Mouse (Mus musculus) spleen, adult 2 months (tissue): ENCODE data around the gene Oxa1l. TPM values are rescaled to one million over a fixed set of nuclear protein-coding genes. Genes with fewer than 3 reads are reported as not detected.

Experiments
- DNase-seq, 2 experiments: peaks; one replicate each; pipeline versions ENCODE4 v3.0.0 to v3.0.0-alpha.2; 2012 to 2021; ENCODE audit warnings: low spot score in 2 of 2, low read depth in 1 of 2
- H3K27ac ChIP-seq: fragments of 200-500 bp; 2 replicates; pipeline ENCODE4 v1.5.1; 2012; ENCODE audit warnings: low read length, inconsistent platforms; ENCODE audit not compliant: insufficient read depth
- H3K27me3 ChIP-seq: fragments of 200-500 bp; 2 replicates; pipeline ENCODE4 v1.6.1; 2012; ENCODE audit warnings: mild to moderate bottlenecking, moderate library complexity, low read length, inconsistent platforms; ENCODE audit not compliant: control insufficient read depth, insufficient read depth
- H3K36me3 ChIP-seq: fragments of 200-500 bp; 2 replicates; pipeline ENCODE4 v1.6.1; 2012; ENCODE audit warnings: mild to moderate bottlenecking, low read length, inconsistent platforms; ENCODE audit not compliant: control insufficient read depth, insufficient read depth
- H3K4me1 ChIP-seq: fragments of 200-500 bp; 2 replicates; pipeline ENCODE4 v1.6.1; 2011; ENCODE audit warnings: inconsistent platforms; ENCODE audit not compliant: control insufficient read depth, insufficient read depth, insufficient read length
- H3K4me3 ChIP-seq: fragments of 200-500 bp; 2 replicates; pipeline ENCODE4 v1.5.1; 2011; ENCODE audit warnings: mild to moderate bottlenecking, inconsistent platforms; ENCODE audit not compliant: insufficient read depth, insufficient read length; ENCODE audit errors: extremely low read depth
- CTCF ChIP-seq: fragments of 200-500 bp; IDR thresholded peaks from 2 replicates; pipeline ENCODE4 v1.5.1; 2011; ENCODE audit warnings: mild to moderate bottlenecking, inconsistent platforms; ENCODE audit not compliant: insufficient read depth, insufficient read length, insufficient replicate concordance; ENCODE audit errors: extremely low read depth
- POLR2A ChIP-seq: fragments of 200-500 bp; IDR thresholded peaks from 2 replicates; pipeline ENCODE4 v1.6.1; 2011; ENCODE audit warnings: low read depth, low read length, inconsistent platforms
- WGBS: fragments of 180-500 bp; shearing (Covaris S2); methylation state at CpG from one replicate; pipeline ENCODE4 v1.1.7; 2018; 5-methylcytosine and 5-hydroxymethylcytosine counted together
- polyA plus RNA-seq: library from polyadenylated mRNA; depleted of rRNA; stranded (reverse); fragments of >200 nt; gene quantifications from 2 replicates; pipeline ENCODE4 v1.2.3, GENCODE M21; 2012

The Oxa1l gene
- polyA plus RNA-seq, 1 experiment = 92.7 TPM

DNA sequence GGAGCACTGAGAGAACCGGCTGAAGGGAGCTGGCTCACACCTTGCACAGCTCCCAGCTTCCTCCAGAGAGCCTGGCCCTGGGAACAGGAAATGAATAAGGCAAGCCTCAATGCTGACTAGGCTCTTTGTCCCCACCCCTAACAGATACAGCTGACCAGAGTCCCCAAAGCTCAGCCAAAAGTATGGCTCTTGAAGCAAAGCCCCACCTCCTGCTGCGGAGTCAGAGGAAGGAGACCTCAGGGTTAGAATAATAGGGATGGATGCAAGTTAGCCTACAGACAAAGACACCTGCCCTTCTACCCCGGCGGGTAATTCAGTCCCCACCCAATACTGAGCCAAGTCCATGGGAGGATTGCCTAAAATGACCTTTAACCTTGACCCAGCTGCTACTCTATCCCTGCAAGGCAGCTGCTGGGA, 22.7 kb downstream of the Oxa1l start:
- DNase-seq = peak in 1 of 2 experiments; percentile 6
- TF ChIP-seq CTCF = no peak
- TF ChIP-seq POLR2A = no peak
- Histone ChIP-seq H3K4me1 (no peaks in the 10 kb centered on the region), H3K36me3 (no peaks in the 10 kb centered on the region), H3K4me3 (no peak overlapping the region), H3K27me3 (no peaks in the 10 kb centered on the region), H3K27ac (0 out of 2 replicates have a peak overlapping the region, but pooled peaks have one; percentile 14)
- WGBS = 51% methylated on average over 4 of the region's 4 CpGs

DNA sequence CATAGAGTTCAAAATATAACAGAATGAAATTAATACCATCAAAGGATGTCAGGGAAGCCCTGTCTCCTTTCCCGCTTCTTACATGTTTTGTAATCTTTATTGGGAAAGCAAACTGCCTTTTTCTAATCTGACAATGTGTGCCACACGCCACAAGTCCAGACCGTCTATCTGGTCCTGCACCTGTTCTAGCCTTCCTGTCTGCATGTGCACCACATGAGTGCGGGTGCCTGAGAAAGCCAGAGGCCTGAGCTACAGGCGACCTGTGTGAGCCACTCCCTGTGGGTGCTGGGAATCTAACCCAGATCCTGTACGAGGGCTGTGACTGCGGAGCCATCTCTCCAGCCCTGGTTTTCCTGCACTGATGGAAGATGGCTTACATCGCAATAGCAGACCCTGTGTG, 23.8 kb downstream of the Oxa1l start:
- no peaks in the 10 kb centered on the region for H3K4me1 ChIP-seq
- no peak for TF ChIP-seq POLR2A
- TF ChIP-seq CTCF = no peak
- no peaks in the 10 kb centered on the region for H3K36me3 ChIP-seq

DNA sequence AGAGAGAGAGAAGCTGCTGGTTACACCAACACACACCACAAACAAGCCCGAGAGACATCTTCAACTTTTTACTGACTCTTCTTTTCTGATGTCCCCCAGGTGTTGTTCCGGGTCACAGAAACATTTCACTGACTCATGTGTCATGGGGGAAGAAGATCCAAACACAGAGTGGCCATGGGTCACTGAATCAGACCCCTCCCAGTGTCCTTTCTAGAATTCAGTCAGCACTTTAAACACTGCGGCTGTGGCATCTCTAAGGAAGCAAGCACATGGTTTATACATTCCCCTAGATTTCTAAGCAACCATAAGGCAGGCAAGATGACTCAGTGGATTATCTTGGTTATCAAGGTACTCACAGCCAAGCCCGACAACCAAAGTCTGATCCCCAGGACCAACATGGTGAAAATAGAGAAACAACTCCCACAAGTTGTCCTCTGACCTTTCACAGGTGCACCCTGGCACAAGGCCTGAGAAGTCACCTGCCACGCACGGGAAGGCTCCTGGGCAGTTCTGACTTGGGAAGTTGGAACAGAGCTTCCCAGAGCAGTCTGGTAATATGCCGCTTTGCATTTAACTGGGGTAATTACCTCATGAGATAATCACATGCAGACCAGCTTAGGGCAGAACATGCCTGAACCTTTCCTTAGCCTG, 25.5 kb downstream of the Oxa1l start:
- Histone ChIP-seq H3K36me3 (no peaks in the 10 kb centered on the region), H3K27ac (no peak overlapping the region), H3K4me3 (no peak overlapping the region), H3K27me3 (no peaks in the 10 kb centered on the region), H3K4me1 (no peaks in the 10 kb centered on the region)
- WGBS = 84% methylated on average over 7 of the region's 7 CpGs
- DNase-seq = no peak
- no peak for TF ChIP-seq CTCF
- TF ChIP-seq POLR2A = no peak

More for the DNA sequence above, 23.8 kb downstream of the Oxa1l start:
- Histone ChIP-seq H3K4me3 (no peak overlapping the region), H3K27me3 (no peaks in the 10 kb centered on the region), H3K27ac (no peak overlapping the region)
- 80% methylated on average over 8 of the region's 8 CpGs for WGBS
- DNase-seq = no peak

DNA sequence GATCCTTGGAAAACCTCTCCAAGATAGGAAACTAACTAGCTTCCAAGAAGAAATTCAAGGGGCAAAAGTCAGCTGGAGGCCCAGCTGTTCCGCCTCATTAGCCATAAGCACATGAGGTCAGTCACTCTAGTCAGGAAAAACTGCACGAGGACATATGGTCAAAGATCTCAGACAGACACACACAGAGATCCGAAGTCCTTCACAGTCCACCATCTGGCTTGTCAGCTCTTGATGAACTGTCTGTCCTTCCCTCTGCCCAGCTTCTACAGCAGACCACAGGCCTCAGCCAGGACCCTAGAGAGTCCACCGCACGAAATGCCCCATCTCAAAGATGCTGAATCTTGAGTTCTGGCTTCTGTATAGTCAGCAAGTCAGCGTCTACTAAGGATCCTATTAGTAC, 26.9 kb downstream of the Oxa1l start:
- no peaks in the 10 kb centered on the region for H3K27me3 ChIP-seq
- H3K4me3 ChIP-seq = no peak overlapping the region
- no peaks in the 10 kb centered on the region for H3K4me1 ChIP-seq
- no peak overlapping the region for H3K27ac ChIP-seq
- TF ChIP-seq CTCF (no peak), POLR2A (no peak)
- no peaks in the 10 kb centered on the region for H3K36me3 ChIP-seq
- WGBS = 93% methylated on average over 6 of the region's 6 CpGs
- DNase-seq = no peak

DNA sequence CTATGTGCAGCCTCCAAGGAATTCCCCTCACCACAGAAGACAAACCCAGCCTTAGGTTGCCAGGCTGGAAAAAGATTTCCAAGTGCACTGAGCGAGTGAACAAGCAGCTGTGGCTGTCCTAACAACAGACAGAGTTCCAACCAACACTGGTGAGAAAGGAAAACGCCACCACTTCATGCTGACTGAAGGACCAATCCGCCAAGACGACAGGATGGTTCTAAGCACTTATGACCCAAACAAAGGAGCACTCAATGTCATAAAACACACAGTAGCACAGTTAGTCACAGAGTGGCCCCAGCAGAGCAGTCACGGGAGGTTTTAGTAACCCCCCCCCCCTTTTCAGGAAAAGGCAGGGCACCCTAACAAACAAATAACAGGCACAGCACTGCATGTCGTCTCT, 30.2 kb downstream of the Oxa1l start:
- no peaks in the 10 kb centered on the region for H3K27me3 ChIP-seq
- H3K4me3 ChIP-seq = no peak overlapping the region
- TF ChIP-seq CTCF (no peak), POLR2A (no peak)
- H3K4me1 ChIP-seq = no peaks in the 10 kb centered on the region
- no peaks in the 10 kb centered on the region for H3K36me3 ChIP-seq
- DNase-seq = no peak
- 84% methylated on average over 6 of the region's 6 CpGs for WGBS
- no peak overlapping the region for H3K27ac ChIP-seq

DNA sequence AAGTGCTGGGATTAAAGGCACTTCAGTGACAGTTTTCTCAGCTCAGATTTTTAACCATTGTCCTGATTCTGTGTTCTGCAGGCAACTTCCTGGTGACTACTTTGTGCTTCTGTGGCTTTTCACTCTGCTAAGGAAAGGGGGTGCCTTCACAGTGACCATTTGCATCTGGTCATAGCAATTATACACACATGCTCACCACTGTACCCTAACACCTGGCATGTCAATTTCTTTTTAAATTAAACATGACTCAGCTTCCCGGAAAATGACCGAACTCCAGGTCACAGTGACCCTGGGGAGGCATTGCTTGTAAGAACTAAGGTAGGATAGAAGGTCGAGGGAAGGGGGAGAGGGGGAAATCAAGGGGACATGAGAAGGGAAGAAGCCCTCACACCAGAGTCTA, 33.2 kb downstream of the Oxa1l start:
- no peaks in the 10 kb centered on the region for H3K36me3 ChIP-seq
- H3K27me3 ChIP-seq = no peaks in the 10 kb centered on the region
- H3K27ac ChIP-seq = no peak overlapping the region
- DNase-seq = no peak
- no peaks in the 10 kb centered on the region; the same call in 1 of the 2 replicates for H3K4me1 ChIP-seq
- no peak for TF ChIP-seq POLR2A
- TF ChIP-seq CTCF = no peak
- 78% methylated on average over 3 of the region's 3 CpGs for WGBS
- no peak overlapping the region for H3K4me3 ChIP-seq

DNA sequence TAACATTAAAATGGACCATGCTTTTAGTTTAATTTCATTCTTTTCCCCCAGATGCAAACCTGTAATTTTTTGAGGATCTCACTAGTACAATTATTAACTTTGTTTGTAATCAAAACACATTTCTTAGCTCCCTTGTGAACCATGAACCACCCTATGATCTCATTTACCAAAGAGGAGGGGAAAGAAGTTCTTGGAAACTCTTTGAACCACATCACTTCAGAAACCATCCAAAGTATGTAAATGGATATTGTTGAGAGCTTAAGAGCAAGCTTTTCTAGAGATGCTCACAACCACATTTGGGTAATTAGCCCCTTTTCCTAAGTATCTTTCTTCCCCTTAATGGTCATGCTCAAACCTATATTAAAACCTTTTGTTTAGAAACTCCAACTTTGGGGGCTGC, 33.7 kb downstream of the Oxa1l start:
- Histone ChIP-seq H3K36me3 (no peaks in the 10 kb centered on the region), H3K27ac (no peak overlapping the region), H3K4me1 (peaks cover 4% of the 10 kb centered on the region; the same call in 1 of the 2 replicates), H3K27me3 (no peaks in the 10 kb centered on the region), H3K4me3 (no peak overlapping the region)
- TF ChIP-seq CTCF = no peak
- TF ChIP-seq POLR2A = no peak
- DNase-seq = no peak
